Comparison of ENCODE assay signal across 24 mouse cellular contexts in genomic region chr6:51416433-51416832, GRCm38 (mm10). TPM values are rescaled to one million over a fixed set of nuclear protein-coding genes. Genes with fewer than 3 reads are reported as not detected.
DNase-seq lines count a peak whose midpoint lies in the region; ATAC-seq and TF ChIP-seq lines count a peak whose summit lies in the region.
"Had no signal": no experiment of that assay in that cellular context is flagged by ENCODE, and none has a peak within 500 bp of the region (broad histone marks: within the 10 kb centered on the region; RNA-seq: fewer than 3 reads in every experiment).

No protein-coding gene starts in this region.

- DNase-seq in forebrain, postnatal 0 days, result peak; percentile 58
- DNase-seq in liver, adult 2 months (ENCODE audit: extremely low read depth, low read depth, low spot score), result peak; percentile 71
- peak; percentile 25 for DNase-seq in right cerebral cortex, postnatal 4 days
- no peak for DNase-seq in right cerebral cortex, postnatal 14 days
- DNase-seq: adrenal gland, adult 2 months; B cell, adult 2 months; cerebellum, adult 18-20 months; cerebellum, adult 9-10 months; cerebellum, postnatal 14 days; gastrocnemius, postnatal 25 days; heart, adult 18-20 months; heart, postnatal 10 days; heart, postnatal 36 days had no signal

- WGBS in forebrain, postnatal 0 days, result 40% methylated on average over 1 of the region's 1 CpGs
- 57% methylated on average over 1 of the region's 1 CpGs for WGBS in forebrain, embryonic 15.5 days
- WGBS in liver, adult 2 months, result 20% methylated on average over 1 of the region's 1 CpGs
- 57% methylated on average over 1 of the region's 1 CpGs for WGBS in liver, embryonic 12.5 days (ENCODE audit: insufficient replicate concordance)

- H3K79me2 ChIP-seq in liver, adult 2 months (ENCODE audit: control insufficient read depth, insufficient read depth, low read length), result no peaks in the 10 kb centered on the region

- no peaks in the 10 kb centered on the region for H3K4me1 ChIP-seq in forebrain, postnatal 0 days (ENCODE audit: insufficient read depth)
- H3K4me1 ChIP-seq in forebrain, embryonic 15.5 days, result no peaks in the 10 kb centered on the region
- peaks cover 14% of the 10 kb centered on the region for H3K4me1 ChIP-seq in liver, adult 2 months (ENCODE audit: control insufficient read depth, insufficient read depth, low read length)
- H3K4me1 ChIP-seq in liver, embryonic 12.5 days, result no peaks in the 10 kb centered on the region
- H3K4me1 ChIP-seq: forebrain, embryonic 10.5 days; forebrain, embryonic 13.5 days; heart, embryonic 12.5 days; heart, embryonic 15.5 days; hindbrain, embryonic 10.5 days; hindbrain, embryonic 13.5 days had no signal

- no peak overlapping the region for H3K27ac ChIP-seq in forebrain, postnatal 0 days (ENCODE audit: low read depth, low read length)
- H3K27ac ChIP-seq in forebrain, embryonic 15.5 days (replicated peaks), result no peak overlapping the region
- no peak overlapping the region for H3K27ac ChIP-seq in liver, adult 2 months (replicated peaks; ENCODE audit: insufficient read depth, low read depth, low read length)
- H3K27ac ChIP-seq in liver, embryonic 12.5 days, result no peak overlapping the region
- H3K27ac ChIP-seq: forebrain, embryonic 10.5 days; forebrain, embryonic 13.5 days; heart, embryonic 15.5 days; hindbrain, embryonic 10.5 days; hindbrain, embryonic 13.5 days had no signal

- no peak overlapping the region for H3K9ac ChIP-seq in forebrain, postnatal 0 days
- no peak overlapping the region for H3K9ac ChIP-seq in forebrain, embryonic 15.5 days (replicated peaks)
- no peak overlapping the region for H3K9ac ChIP-seq in liver, adult 2 months (ENCODE audit: low read depth, low read length)
- H3K9ac ChIP-seq in liver, embryonic 12.5 days, result no peak overlapping the region
- H3K9ac ChIP-seq: forebrain, embryonic 13.5 days; heart, embryonic 12.5 days; heart, embryonic 15.5 days; hindbrain, embryonic 13.5 days had no signal

- H3K4me3 ChIP-seq in forebrain, postnatal 0 days (ENCODE audit: low read depth, low read length), result no peak overlapping the region
- H3K4me3 ChIP-seq in forebrain, embryonic 15.5 days, result no peak overlapping the region
- H3K4me3 ChIP-seq in liver, adult 2 months (ENCODE audit: insufficient read depth, low read depth, low read length), result no peak overlapping the region
- no peak overlapping the region for H3K4me3 ChIP-seq in liver, embryonic 12.5 days
- H3K4me3 ChIP-seq: forebrain, embryonic 10.5 days; forebrain, embryonic 13.5 days; heart, embryonic 12.5 days; heart, embryonic 15.5 days; hindbrain, embryonic 10.5 days; hindbrain, embryonic 13.5 days had no signal

- ATAC-seq in forebrain, postnatal 0 days, result 0 out of 2 replicates have a peak, but pooled peaks have one; percentile 34
- no peak for ATAC-seq in forebrain, embryonic 15.5 days (replicated peaks)
- no peak for ATAC-seq in liver, embryonic 12.5 days
- no peak for ATAC-seq in CD4-positive, CD25-positive, alpha-beta regulatory T cell, adult 4 months
- ATAC-seq: forebrain, embryonic 13.5 days; hindbrain, embryonic 16.5 days had no signal

- no peaks in the 10 kb centered on the region for H3K36me3 ChIP-seq in forebrain, postnatal 0 days (ENCODE audit: insufficient read depth)
- H3K36me3 ChIP-seq in forebrain, embryonic 15.5 days, result no peaks in the 10 kb centered on the region
- no peaks in the 10 kb centered on the region for H3K36me3 ChIP-seq in liver, adult 2 months (ENCODE audit: control insufficient read depth, insufficient read depth, low read length)
- no peaks in the 10 kb centered on the region for H3K36me3 ChIP-seq in liver, embryonic 12.5 days
- H3K36me3 ChIP-seq: forebrain, embryonic 10.5 days; heart, embryonic 12.5 days; heart, embryonic 15.5 days; hindbrain, embryonic 10.5 days; hindbrain, embryonic 13.5 days had no signal

- no peak for TF ChIP-seq POLR2A in liver, adult 2 months (IDR thresholded peaks at IDR 0.05; ENCODE audit: extremely low read depth, insufficient read depth, low read length)

- H3K9me3 ChIP-seq in forebrain, postnatal 0 days (ENCODE audit: low read length), result no peaks in the 10 kb centered on the region
- H3K9me3 ChIP-seq in forebrain, embryonic 15.5 days, result no peaks in the 10 kb centered on the region
- no peaks in the 10 kb centered on the region for H3K9me3 ChIP-seq in liver, embryonic 12.5 days (replicated peaks)
- H3K9me3 ChIP-seq: heart, embryonic 15.5 days; hindbrain, embryonic 13.5 days had no signal

- no peaks in the 10 kb centered on the region for H3K27me3 ChIP-seq in forebrain, postnatal 0 days (ENCODE audit: insufficient read depth, low read length)
- no peaks in the 10 kb centered on the region for H3K27me3 ChIP-seq in forebrain, embryonic 15.5 days
- H3K27me3 ChIP-seq in liver, adult 2 months (ENCODE audit: control insufficient read depth, insufficient read depth, low read length), result no peaks in the 10 kb centered on the region
- H3K27me3 ChIP-seq in liver, embryonic 12.5 days (replicated peaks), result peaks cover 12% of the 10 kb centered on the region; the same call in 1 of the 2 replicates
- H3K27me3 ChIP-seq: forebrain, embryonic 13.5 days; heart, embryonic 12.5 days; heart, embryonic 15.5 days; hindbrain, embryonic 13.5 days had no signal

- no peak for TF ChIP-seq CTCF in forebrain, postnatal 0 days (IDR thresholded peaks at IDR 0.05; ENCODE audit: low read depth)
- no peak for TF ChIP-seq CTCF in liver, adult 2 months (IDR thresholded peaks at IDR 0.05; ENCODE audit: low read depth, low read length)

- no peak overlapping the region for H3K4me2 ChIP-seq in forebrain, postnatal 0 days (ENCODE audit: low read depth)
- H3K4me2 ChIP-seq in forebrain, embryonic 15.5 days (replicated peaks), result no peak overlapping the region
- H3K4me2 ChIP-seq in liver, embryonic 12.5 days, result no peak overlapping the region
- H3K4me2 ChIP-seq: forebrain, embryonic 13.5 days; heart, embryonic 12.5 days; heart, embryonic 15.5 days; hindbrain, embryonic 13.5 days had no signal

RNA-seq across cellular contexts. Expression of gene Nfe2l3, which starts 16.0 kb away (rescaled TPM):
- total RNA-seq in forebrain, postnatal 0 days (2014; rRNA removed), result 15.0 and 29.2 TPM in 2 replicates
- polyA plus RNA-seq in forebrain, postnatal 0 days (2015; fragmentation: Nextera tagmentation; extraction: Ambion mirVana), result 11.4 and 11.7 TPM in 2 replicates
- 12.3 and 14.7 TPM in 2 replicates for polyA plus RNA-seq in forebrain, embryonic 15.5 days (2015; fragmentation: Nextera tagmentation; extraction: Ambion mirVana)
- total RNA-seq in liver, adult 2 months (2014; rRNA removed), result 0.18 and 0.81 TPM in 2 replicates
- polyA plus RNA-seq in liver, adult 2 months (2012; rRNA removed), result 0.04 and 0.33 TPM in 2 replicates
- 0.23 and 0.29 TPM in 2 replicates for polyA plus RNA-seq in liver, embryonic 12.5 days (2016; fragmentation: Nextera tagmentation; extraction: Ambion mirVana)
- polyA plus RNA-seq in CD4-positive, CD25-positive, alpha-beta regulatory T cell, adult 4 months (2017; shearing (Covaris generic)), result 1 to 10 TPM in 1 of 2 experiments, under 1 TPM in 1; 0.84 to 1.1 TPM
- total RNA-seq: gastrocnemius, adult 8-10 months; gastrocnemius, postnatal 25 days had no signal

RNA-seq across cellular contexts. Expression of gene Hnrnpa2b1, which starts 53.3 kb away (rescaled TPM):
- 328 and 431 TPM in 2 replicates for total RNA-seq in forebrain, postnatal 0 days (2014; rRNA removed)
- polyA plus RNA-seq in forebrain, postnatal 0 days (2015; fragmentation: Nextera tagmentation; extraction: Ambion mirVana), result 803 and 955 TPM in 2 replicates
- 1,746 and 1,773 TPM in 2 replicates for polyA plus RNA-seq in forebrain, embryonic 15.5 days (2015; fragmentation: Nextera tagmentation; extraction: Ambion mirVana)
- 151 and 166 TPM in 2 replicates for total RNA-seq in liver, adult 2 months (2014; rRNA removed)
- polyA plus RNA-seq in liver, adult 2 months (2012; rRNA removed), result 43.8 and 49.2 TPM in 2 replicates
- polyA plus RNA-seq in liver, embryonic 12.5 days (2016; fragmentation: Nextera tagmentation; extraction: Ambion mirVana), result 1,236 and 1,328 TPM in 2 replicates
- 1,000 to 10,000 TPM; 1,098 to 1,432 TPM for polyA plus RNA-seq in CD4-positive, CD25-positive, alpha-beta regulatory T cell, adult 4 months (2017; shearing (Covaris generic))

RNA-seq across cellular contexts. Expression of gene Cbx3, which starts 53.7 kb away (rescaled TPM):
- 213 and 227 TPM in 2 replicates for total RNA-seq in forebrain, postnatal 0 days (2014; rRNA removed)
- 514 and 653 TPM in 2 replicates for polyA plus RNA-seq in forebrain, postnatal 0 days (2015; fragmentation: Nextera tagmentation; extraction: Ambion mirVana)
- 585 and 608 TPM in 2 replicates for polyA plus RNA-seq in forebrain, embryonic 15.5 days (2015; fragmentation: Nextera tagmentation; extraction: Ambion mirVana)
- 37.7 and 42.0 TPM in 2 replicates for total RNA-seq in liver, adult 2 months (2014; rRNA removed)
- polyA plus RNA-seq in liver, adult 2 months (2012; rRNA removed), result 3.7 TPM in 2 replicates
- 307 and 311 TPM in 2 replicates for polyA plus RNA-seq in liver, embryonic 12.5 days (2016; fragmentation: Nextera tagmentation; extraction: Ambion mirVana)
- polyA plus RNA-seq in CD4-positive, CD25-positive, alpha-beta regulatory T cell, adult 4 months (2017; shearing (Covaris generic)), result 100 to 1,000 TPM; 577 to 675 TPM

Comparison
In these comparisons a context has a peak if more than half of its experiments do, and no peak if none do; other contexts are left out.
1. RNA of gene Hnrnpa2b1, which starts 53.3 kb away (polyA plus RNA-seq): 1,746 to 1,773 TPM in forebrain, embryonic 15.5 days, 1,098 to 1,432 TPM in CD4-positive, CD25-positive, alpha-beta regulatory T cell, adult 4 months, 1,236 to 1,328 TPM in liver, embryonic 12.5 days and 803 to 955 TPM in forebrain, postnatal 0 days; 43.8 to 49.2 TPM in liver, adult 2 months; every median in the first group is over 10 times any median in the second.
2. RNA of gene Cbx3, which starts 53.7 kb away (polyA plus RNA-seq): 577 to 675 TPM in CD4-positive, CD25-positive, alpha-beta regulatory T cell, adult 4 months, 585 to 608 TPM in forebrain, embryonic 15.5 days, 514 to 653 TPM in forebrain, postnatal 0 days and 307 to 311 TPM in liver, embryonic 12.5 days; 3.7 TPM in liver, adult 2 months; every median in the first group is over 10 times any median in the second.